Mouse (Mus musculus) megakaryocyte-erythroid progenitor cell, adult 5-6 weeks (primary cell): Measurements from ENCODE around the gene Rer1. TPM values are rescaled to one million over a fixed set of nuclear protein-coding genes. Genes with fewer than 3 reads are reported as not detected.
A peak's percentile ranks its signal among the peaks of the same experiment; 100 is the strongest.

Experiments
- ATAC-seq: replicated peaks from 2 replicates; pipeline ENCODE4 v1.8.0; 2016; ENCODE audit warnings: mild to moderate bottlenecking, inconsistent platforms; ENCODE audit not compliant: severe bottlenecking, poor library complexity, low FRiP score, low TSS enrichment
- total RNA-seq, 2 experiments: library from RNA; stranded (forward) in 1 of 2; stranded (reverse) in 1 of 2; fragments of 200-1000, 215-1000 nt in 1 of 2; fragments of >200 nt in 1 of 2; fragmentation: Nextera tagmentation in 1 of 2; gene quantifications; 2 replicates each; pipeline ENCODE4 v1.2.3; 2014 to 2017

Rer1 gene
- total RNA-seq (2014; fragmentation: Nextera tagmentation) = 105 and 108 TPM in 2 replicates
- total RNA-seq (2017) = 97.8 and 135 TPM in 2 replicates

- peak; percentile 98 for ATAC-seq
Observed at GRCm38 (mm10) chr4:155086108-155087024, at the start of gene Rer1, which contains the start of gene Morn1. Rer1 (minus strand) TSS chr4:155086382. Morn1 (plus strand) TSS chr4:155086577.

GRCm38 (mm10) chr4:155134686-155135172 lies 48.5 kb upstream of the Rer1 start:
- ATAC-seq = no peak

GRCm38 (mm10) chr4:155133658-155134417 lies 47.7 kb upstream of the Rer1 start:
- no peak for ATAC-seq

- no peak for ATAC-seq
Observed at GRCm38 (mm10) chr4:155133188-155133587, 47.0 kb upstream of the Rer1 start.

GRCm38 (mm10) chr4:155130616-155131015 lies 44.4 kb upstream of the Rer1 start:
- no peak for ATAC-seq

- no peak for ATAC-seq
Observed at GRCm38 (mm10) chr4:155129996-155130395, 43.8 kb upstream of the Rer1 start.

- 0 out of 2 replicates have a peak, but pooled peaks have one; percentile 29 for ATAC-seq
Observed at GRCm38 (mm10) chr4:155129132-155129917, 43.1 kb upstream of the Rer1 start.

- no peak for ATAC-seq
Observed at GRCm38 (mm10) chr4:155128411-155128810, 42.2 kb upstream of the Rer1 start.

- ATAC-seq = no peak
Observed at GRCm38 (mm10) chr4:155126602-155127372, 40.6 kb upstream of the Rer1 start.

- ATAC-seq = no peak
Observed at GRCm38 (mm10) chr4:155126194-155126593, 40.0 kb upstream of the Rer1 start.

- ATAC-seq = peak; percentile 28; the same call in 1 of the 2 replicates
Observed at GRCm38 (mm10) chr4:155125310-155125709, 39.1 kb upstream of the Rer1 start.

- no peak for ATAC-seq
Observed at GRCm38 (mm10) chr4:155123868-155124534, 37.8 kb upstream of the Rer1 start.

GRCm38 (mm10) chr4:155122444-155123040 lies 36.4 kb upstream of the Rer1 start:
- ATAC-seq = no peak

GRCm38 (mm10) chr4:155121915-155122443 lies 35.8 kb upstream of the Rer1 start:
- no peak for ATAC-seq

GRCm38 (mm10) chr4:155121222-155121621 lies 35.0 kb upstream of the Rer1 start:
- ATAC-seq = no peak

GRCm38 (mm10) chr4:155120583-155120982 lies 34.4 kb upstream of the Rer1 start:
- peak; percentile 43 for ATAC-seq

GRCm38 (mm10) chr4:155120038-155120437 lies 33.9 kb upstream of the Rer1 start:
- ATAC-seq = no peak
